Mouse (Mus musculus): ENCODE data around the gene Ehbp1l1. TPM values are rescaled to one million over a fixed set of nuclear protein-coding genes. Genes with fewer than 3 reads are reported as not detected.

Ehbp1l1 gene
- total RNA-seq (2015; ENCODE audit: low replicate concordance), result 176 and 250 TPM in 2 replicates
- total RNA-seq (2017; ENCODE audit: low replicate concordance), result 668 and 983 TPM in 2 replicates

DNA sequence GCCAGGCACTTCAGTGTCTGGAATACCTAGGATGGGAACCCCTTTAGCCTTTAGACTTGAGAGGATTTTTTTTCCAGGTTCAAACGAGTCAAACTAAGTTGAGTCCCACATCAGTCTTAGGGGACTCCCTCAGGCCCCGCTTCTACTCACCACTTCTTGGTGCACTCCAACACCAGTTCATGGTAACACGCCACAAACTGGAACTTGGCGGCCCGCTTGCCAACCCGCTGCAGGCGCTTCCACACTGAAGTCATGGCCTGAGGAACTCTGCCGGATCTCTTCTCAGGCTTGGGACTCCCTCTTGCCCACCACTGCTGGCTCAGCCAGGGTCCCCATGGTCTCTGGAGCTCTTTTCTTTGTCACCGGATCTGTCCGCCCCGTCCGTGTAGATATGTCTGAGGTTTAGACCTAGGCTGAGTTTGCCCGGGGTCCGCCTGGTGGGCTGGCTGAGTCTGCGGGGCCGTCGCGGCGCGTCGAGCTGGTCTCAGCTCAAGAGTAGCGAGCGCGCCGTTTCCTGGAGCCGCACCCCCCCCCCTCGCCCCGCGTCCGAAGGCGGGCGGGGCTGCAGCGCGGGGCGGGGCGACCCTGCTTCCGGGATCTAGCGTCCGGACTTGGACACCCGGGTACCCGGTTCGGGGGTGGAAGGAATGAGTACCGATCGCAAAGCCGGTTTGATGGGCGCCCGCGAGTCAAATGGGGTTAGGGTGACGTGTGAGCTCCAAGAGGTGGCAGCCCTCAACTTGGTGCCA lies at the start of gene Ehbp1l1:
Gene Ehbp1l1 (minus strand): TSS at position 551 of the 749 bp plus-strand sequence.
- peak; percentile 18 for ATAC-seq (replicated peaks; ENCODE audit: low FRiP score, poor library complexity, severe bottlenecking)

DNA sequence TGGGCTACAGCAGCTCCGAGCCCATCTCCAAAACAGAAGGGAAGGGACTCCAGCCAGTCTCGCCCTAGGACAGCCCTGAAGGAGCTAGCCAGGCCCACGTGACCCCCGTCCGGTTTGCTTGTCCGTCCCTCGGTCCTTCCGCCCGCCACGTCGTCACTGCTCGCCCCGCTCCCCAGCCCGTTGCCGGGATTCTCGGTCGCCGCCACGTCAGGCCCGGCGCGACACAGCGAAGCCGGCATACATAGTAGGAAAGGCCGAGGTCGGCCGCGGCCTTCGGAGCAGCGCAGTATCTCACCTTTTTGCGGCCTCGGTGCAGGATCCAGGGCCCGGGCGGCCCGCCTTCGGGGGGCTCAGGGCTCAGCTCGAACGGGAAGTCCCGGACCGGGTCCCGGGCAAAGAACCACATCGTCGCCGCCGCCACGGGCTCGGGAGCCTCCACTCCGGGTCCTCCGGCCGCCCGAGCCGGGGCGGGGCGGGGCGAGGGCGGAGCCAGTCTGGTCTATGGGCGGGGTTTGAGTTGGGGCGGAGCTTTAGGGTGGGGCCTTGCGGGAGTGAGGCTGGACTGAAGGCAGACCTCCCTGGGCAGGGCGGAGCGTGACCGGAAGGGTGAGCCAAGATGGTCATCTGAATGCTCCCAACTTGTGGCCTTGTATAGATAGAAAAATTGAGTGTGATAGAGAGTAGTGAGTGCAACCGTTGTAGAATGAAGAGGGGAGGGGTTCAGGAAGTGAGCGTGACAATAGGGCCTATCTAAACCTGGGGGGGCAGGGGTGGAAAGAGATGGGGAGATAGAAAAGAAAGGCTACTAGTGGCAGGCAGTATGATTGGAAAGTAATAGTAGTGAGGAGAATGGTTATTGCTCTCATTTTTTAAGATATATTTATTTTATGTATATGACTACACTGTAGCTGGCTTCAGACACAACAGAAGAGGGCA lies 45.1 kb upstream of the Ehbp1l1 start, which contains the start of gene Scyl1:
Gene Scyl1 (minus strand): TSS at position 495 of the 936 bp plus-strand sequence.
- peak; percentile 96 for ATAC-seq (replicated peaks; ENCODE audit: low FRiP score, poor library complexity, severe bottlenecking)

DNA sequence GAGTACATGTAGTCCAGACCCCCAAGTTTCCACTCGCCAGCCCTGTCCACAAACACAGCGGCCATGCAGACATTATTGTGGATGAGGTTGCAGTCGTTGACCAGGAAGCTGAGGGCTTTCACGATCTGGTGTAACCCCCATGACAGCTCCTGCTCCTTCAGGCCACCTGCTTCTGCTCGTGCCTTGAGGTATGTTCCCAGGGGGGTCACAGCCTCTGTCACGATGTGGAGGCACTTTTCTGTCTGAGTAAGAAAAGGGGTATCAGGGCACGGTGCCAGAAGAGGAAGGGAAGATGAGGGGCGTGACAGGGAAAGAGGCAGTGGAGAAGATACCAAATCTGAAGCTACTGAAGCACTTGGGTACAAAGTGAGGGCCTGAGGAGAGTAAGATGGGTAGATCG lies 44.2 kb upstream of the Ehbp1l1 start:
- no peak; the same call in 1 of the 2 replicates for ATAC-seq (replicated peaks; ENCODE audit: low FRiP score, poor library complexity, severe bottlenecking)

GRCm38 (mm10) chr19:5767271-5767670 lies 41.2 kb upstream of the Ehbp1l1 start:
- no peak for ATAC-seq (replicated peaks; ENCODE audit: low FRiP score, poor library complexity, severe bottlenecking)

DNA sequence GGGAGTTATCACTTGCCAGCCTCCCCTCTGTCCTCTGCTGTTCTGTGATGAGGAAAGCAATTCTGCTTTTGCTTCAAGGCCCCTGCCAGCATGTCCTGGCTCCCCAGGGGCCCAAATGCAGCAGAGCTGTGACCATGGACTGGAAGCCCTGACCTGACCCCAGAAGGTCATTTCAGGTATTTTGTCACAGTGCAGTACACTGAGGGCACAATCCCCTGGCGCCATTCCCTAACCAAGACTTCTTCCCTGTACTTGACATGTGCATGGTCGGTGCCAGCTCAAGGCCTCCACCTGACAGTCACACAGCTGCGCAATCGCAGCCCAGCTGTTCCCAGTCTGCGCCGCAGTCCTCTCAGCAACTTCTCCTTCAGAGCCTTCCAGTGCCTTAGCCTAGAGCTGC lies 37.0 kb upstream of the Ehbp1l1 start:
- ATAC-seq (replicated peaks; ENCODE audit: low FRiP score, poor library complexity, severe bottlenecking), result no peak

- ATAC-seq (replicated peaks; ENCODE audit: low FRiP score, poor library complexity, severe bottlenecking), result no peak
Measured at GRCm38 (mm10) chr19:5758878-5759403, 32.8 kb upstream of the Ehbp1l1 start.

DNA sequence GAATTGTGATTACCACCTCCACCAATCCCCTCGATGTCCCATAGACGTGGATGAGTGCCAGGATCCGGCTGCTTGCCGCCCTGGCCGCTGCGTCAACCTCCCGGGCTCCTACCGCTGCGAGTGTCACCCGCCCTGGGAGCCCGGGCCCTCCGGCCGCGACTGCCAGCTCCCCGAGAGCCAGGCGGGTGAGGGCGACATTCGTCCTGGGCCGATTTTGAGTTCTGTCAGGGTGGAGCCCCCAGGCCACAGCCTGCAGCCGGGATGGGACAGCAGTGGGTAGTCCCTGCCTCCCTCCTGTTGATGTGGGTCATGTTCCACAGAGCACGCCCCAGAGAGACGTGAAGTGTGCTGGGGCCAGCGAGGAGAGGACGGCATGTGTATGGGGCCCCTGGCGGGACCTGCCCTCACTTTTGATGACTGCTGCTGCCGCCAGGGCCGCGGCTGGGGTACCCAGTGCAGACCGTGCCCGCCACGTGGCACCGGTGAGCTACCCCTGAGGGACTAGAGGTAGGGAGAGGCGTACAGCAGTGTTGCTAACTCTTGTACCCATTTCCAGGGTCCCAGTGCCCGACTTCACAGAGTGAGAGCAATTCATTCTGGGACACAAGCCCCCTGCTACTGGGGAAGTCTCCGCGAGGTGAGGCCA lies 31.0 kb upstream of the Ehbp1l1 start:
- ATAC-seq (replicated peaks; ENCODE audit: low FRiP score, poor library complexity, severe bottlenecking), result no peak

DNA sequence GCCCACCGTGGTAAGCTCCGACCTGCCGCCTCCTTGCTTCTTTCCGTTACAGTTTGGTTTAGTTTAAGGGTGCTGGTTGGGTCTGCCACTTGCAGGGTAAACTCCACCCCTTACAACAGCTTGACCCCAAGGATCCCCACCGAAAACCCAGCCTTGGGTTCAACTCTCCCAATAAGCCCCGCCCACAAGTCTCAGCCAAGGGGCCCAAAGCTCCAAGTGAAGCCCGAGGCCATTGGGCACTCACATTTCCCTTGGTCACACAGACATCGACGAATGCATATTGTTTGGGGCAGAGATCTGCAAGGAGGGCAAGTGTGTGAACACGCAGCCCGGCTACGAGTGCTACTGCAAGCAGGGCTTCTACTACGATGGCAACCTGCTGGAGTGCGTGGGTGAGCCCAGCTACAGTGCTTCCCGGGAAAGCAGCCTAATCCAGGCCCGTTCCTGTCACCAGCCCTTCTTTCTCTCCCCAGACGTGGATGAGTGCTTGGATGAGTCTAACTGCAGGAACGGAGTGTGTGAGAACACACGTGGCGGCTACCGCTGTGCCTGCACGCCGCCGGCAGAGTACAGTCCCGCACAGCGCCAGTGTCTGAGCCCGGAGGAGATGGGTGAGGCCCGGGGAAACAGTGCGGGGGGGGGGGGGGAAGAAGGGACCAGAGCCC lies 30.3 kb upstream of the Ehbp1l1 start:
- ATAC-seq (replicated peaks; ENCODE audit: low FRiP score, poor library complexity, severe bottlenecking), result no peak

DNA sequence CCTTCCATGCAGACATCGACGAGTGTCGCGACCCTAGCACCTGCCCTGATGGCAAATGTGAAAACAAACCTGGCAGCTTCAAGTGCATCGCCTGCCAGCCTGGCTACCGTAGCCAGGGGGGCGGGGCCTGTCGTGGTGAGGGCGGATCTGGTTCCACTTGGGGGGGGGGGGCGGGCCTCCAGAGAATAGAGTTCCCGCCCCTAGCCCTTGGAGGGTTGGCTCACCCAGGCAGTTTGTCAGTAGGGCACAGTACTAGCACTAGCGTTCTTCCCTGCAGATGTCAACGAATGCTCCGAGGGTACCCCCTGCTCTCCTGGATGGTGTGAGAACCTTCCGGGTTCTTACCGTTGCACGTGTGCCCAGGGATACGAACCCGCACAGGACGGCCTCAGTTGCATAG lies 25.6 kb upstream of the Ehbp1l1 start:
- no peak for ATAC-seq (replicated peaks; ENCODE audit: low FRiP score, poor library complexity, severe bottlenecking)

- ATAC-seq (replicated peaks; ENCODE audit: low FRiP score, poor library complexity, severe bottlenecking), result no peak
Measured at GRCm38 (mm10) chr19:5750951-5751350, 24.8 kb upstream of the Ehbp1l1 start.

DNA sequence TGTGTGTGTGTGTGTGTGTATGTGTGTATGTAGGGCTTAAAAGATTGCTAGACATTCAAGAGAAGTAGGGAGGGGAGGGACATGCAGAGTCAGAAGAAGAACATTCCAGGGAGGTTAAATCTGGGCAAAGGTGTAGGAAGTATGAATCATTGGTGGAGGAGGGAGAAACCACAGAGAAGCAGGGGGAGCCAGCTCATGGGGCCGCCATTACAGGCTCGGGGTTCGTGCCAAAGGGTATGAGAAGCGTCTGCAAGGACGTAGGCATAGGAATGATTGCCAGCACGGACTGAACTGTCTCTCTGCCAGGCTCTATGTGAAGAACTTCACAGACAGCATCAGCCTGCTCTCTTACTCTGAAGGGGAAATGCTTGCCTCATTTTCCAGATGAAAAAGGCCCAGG lies 23.4 kb upstream of the Ehbp1l1 start:
- ATAC-seq (replicated peaks; ENCODE audit: low FRiP score, poor library complexity, severe bottlenecking), result no peak

DNA sequence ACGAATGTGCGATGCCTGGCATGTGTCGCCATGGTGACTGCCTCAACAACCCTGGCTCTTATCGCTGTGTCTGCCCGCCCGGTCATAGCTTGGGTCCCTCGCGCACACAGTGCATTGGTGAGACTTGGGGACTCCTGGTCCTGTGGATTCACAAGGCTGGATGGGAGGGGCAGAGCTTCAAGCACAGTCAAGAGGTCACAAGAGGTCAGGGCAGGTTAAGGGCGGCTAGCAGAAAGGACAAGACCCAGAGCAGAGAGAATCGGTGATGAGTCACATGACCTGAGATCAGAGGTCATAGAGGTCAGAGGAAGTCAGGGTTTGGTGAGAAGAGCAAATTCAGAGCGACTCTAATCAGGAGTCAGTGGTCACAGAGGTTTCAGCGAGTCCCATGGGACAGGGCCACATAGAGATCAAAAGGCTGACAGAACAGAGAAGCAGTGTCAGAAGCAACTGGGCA lies 20.8 kb upstream of the Ehbp1l1 start:
- no peak for ATAC-seq (replicated peaks; ENCODE audit: low FRiP score, poor library complexity, severe bottlenecking)

DNA sequence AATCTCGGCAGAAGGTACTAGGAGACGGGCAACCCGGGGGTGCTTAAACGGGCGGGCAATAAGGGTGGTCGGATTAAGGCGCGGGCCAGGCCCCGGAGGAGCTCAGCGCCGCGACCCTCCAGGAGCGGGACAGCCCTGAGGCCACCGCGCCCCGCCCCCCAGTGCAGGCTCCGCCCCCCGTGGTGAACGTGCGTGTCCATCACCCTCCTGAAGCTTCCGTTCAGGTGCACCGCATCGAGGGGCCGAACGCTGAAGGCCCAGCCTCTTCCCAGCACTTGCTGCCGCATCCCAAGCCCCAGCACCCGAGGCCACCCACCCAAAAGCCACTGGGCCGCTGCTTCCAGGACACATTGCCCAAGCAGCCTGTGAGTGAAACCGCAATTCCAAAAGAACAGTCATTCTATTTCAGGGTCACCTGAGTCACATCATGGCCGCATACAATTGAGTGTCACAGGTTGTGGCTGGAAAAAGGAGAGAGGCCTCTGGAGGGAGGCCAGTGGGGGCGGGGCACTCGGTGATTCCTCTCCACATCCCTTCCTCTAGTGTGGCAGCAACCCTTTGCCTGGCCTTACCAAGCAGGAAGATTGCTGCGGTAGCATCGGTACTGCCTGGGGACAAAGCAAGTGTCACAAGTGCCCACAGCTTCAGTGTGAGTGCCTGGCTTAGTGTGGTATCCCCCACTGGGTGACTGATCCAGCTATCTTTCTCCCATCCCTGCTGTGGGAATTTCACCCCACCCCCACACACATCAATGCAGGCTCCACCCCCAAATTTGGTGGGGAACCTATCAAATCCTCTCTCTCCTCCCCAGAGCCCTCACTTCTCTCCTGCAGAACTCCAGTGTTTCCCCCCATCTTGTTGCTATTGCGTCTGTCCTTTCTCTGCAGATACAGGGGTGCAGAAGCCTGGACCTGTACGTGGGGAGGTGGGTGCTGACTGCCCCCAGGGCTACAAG lies 19.9 kb upstream of the Ehbp1l1 start:
- ATAC-seq (replicated peaks; ENCODE audit: low FRiP score, poor library complexity, severe bottlenecking), result no peak

GRCm38 (mm10) chr19:5743576-5743975 lies 17.5 kb upstream of the Ehbp1l1 start:
- no peak for ATAC-seq (replicated peaks; ENCODE audit: low FRiP score, poor library complexity, severe bottlenecking)

DNA sequence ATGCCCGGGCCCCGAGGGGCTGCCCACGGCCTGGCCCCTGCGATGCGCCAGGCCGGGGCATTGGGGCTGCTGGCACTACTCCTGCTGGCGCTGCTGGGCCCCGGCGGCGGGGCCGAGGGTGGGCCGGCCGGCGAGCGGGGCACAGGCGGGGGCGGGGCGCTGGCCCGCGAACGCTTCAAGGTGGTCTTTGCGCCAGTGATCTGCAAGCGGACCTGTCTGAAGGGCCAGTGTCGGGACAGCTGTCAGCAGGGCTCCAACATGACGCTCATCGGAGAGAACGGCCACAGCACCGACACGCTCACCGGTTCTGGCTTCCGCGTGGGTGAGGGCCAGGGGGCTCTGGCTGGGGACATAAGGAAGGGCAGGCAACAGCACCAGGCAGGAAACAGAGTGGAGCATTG lies 16.1 kb upstream of the Ehbp1l1 start:
- no peak for ATAC-seq (replicated peaks; ENCODE audit: low FRiP score, poor library complexity, severe bottlenecking)

- no peak for ATAC-seq (replicated peaks; ENCODE audit: low FRiP score, poor library complexity, severe bottlenecking)
Measured at GRCm38 (mm10) chr19:5741641-5742240, 15.6 kb upstream of the Ehbp1l1 start.

- ATAC-seq (replicated peaks; ENCODE audit: low FRiP score, poor library complexity, severe bottlenecking), result no peak
Measured at GRCm38 (mm10) chr19:5740320-5741317, 14.5 kb upstream of the Ehbp1l1 start, which contains the start of gene Ltbp3. Gene Ltbp3 (plus strand): TSS chr19:5740904.

All from erythroid progenitor cell, adult 5-6 weeks (primary cell).